Mouse (Mus musculus) myocyte (in vitro differentiated cells): ENCODE measurements around the gene Aff2.

ENCODE experiments used
- CEBPB ChIP-seq: IDR thresholded peaks from 2 replicates; pipeline ENCODE4 v1.6.1; 2011; ENCODE audit warnings: mild to moderate bottlenecking, moderate library complexity; ENCODE audit not compliant: poor library complexity, insufficient read depth, severe bottlenecking
- E2F4 ChIP-seq: IDR thresholded peaks from one replicate; pipeline ENCODE4 v1.6.1; 2011; ENCODE audit warnings: mild to moderate bottlenecking, control low read depth, moderate library complexity; ENCODE audit not compliant: insufficient read depth
- MAX ChIP-seq: IDR thresholded peaks from one replicate; pipeline ENCODE4 v1.6.1; 2011; ENCODE audit warnings: low read depth, mild to moderate bottlenecking, control low read depth
- MYOD1 ChIP-seq, 3 experiments: IDR thresholded peaks; one replicate each; pipeline ENCODE4 v1.6.1; 2011; ENCODE audit warnings: control low read depth in 2 of 3, low read depth in 2 of 3, mild to moderate bottlenecking in 2 of 3, moderate library complexity in 1 of 3; ENCODE audit not compliant: insufficient read length in 2 of 3, control insufficient read depth in 1 of 3
- MYOG ChIP-seq, 3 experiments: IDR thresholded peaks; one replicate each; pipeline ENCODE4 v1.6.1; 2011; ENCODE audit warnings: control low read depth in 2 of 3, low read depth in 2 of 3, mild to moderate bottlenecking in 2 of 3; ENCODE audit not compliant: insufficient read length in 2 of 3, control insufficient read depth in 1 of 3, insufficient read depth in 1 of 3
- POLR2A ChIP-seq: IDR thresholded peaks from one replicate; pipeline ENCODE4 v1.6.1; 2011; ENCODE audit warnings: low read depth, mild to moderate bottlenecking, control low read depth, moderate library complexity; ENCODE audit not compliant: insufficient read length
- POLR2AphosphoS2 ChIP-seq: IDR thresholded peaks from one replicate; pipeline ENCODE4 v1.6.1; 2011; ENCODE audit warnings: low read depth, control low read depth; ENCODE audit not compliant: insufficient read length
- REST ChIP-seq: IDR thresholded peaks from one replicate; pipeline ENCODE4 v1.6.1; 2011; ENCODE audit warnings: mild to moderate bottlenecking, control low read depth, moderate library complexity; ENCODE audit not compliant: insufficient read depth, insufficient read length
- SRF ChIP-seq: IDR thresholded peaks from one replicate; pipeline ENCODE4 v1.6.1; 2011; ENCODE audit warnings: low read depth; ENCODE audit not compliant: control insufficient read depth, insufficient read length
- TCF12 ChIP-seq: IDR thresholded peaks from one replicate; pipeline ENCODE4 v1.6.1; 2011; ENCODE audit warnings: mild to moderate bottlenecking, control low read depth; ENCODE audit not compliant: poor library complexity, insufficient read depth, severe bottlenecking
- TCF3 ChIP-seq: IDR thresholded peaks from one replicate; pipeline ENCODE4 v1.6.1; 2011; ENCODE audit warnings: low read depth, control low read depth; ENCODE audit not compliant: insufficient read length

GRCm38 (mm10) chrX:69438422-69438821 lies 78.3 kb downstream of the Aff2 start:
- TF ChIP-seq SRF, result no peak
- no peak for TF ChIP-seq POLR2A
- no peak for TF ChIP-seq MAX
- TF ChIP-seq TCF12, result no peak
- no peak for TF ChIP-seq TCF3
- TF ChIP-seq POLR2AphosphoS2, result no peak
- TF ChIP-seq REST, result no peak
- TF ChIP-seq MYOD1 (IDR thresholded peaks at IDR 0.05; ENCODE audit: control insufficient read depth in 1 of 3, insufficient read length in 2 of 3, low read depth in 2 of 3), result no peak
- no peak for TF ChIP-seq CEBPB
- TF ChIP-seq E2F4, result no peak
- no peak for TF ChIP-seq MYOG (IDR thresholded peaks at IDR 0.05; ENCODE audit: control insufficient read depth in 1 of 3, insufficient read depth in 1 of 3, insufficient read length in 2 of 3, low read depth in 2 of 3)
